20 mouse cellular contexts compared by ENCODE assay signal in the genomic region with DNA sequence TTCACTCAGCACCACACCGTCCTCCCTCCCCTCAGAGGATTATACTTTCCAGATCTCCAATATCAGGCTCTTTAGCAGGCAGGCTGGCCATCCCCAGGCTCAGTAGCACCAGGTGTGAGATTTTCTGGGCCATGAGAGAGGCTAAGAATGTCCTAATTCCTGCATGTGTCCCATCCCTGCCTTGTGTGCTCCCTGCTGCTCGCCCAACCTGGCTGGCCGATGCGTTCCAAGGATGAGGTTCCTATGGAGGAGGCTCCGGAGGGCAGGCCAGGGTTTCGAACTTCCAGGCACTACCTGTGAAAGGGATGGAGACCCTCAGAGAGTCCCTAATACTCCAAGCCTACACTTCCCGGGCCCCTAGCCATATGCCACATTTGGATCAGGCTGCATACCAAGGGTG. TPM values are rescaled to one million over a fixed set of nuclear protein-coding genes. Genes with fewer than 3 reads are reported as not detected.
A peak's percentile ranks its signal among the peaks of the same experiment; 100 is the strongest.
DNase-seq lines count a peak whose midpoint lies in the region; ATAC-seq and TF ChIP-seq lines count a peak whose summit lies in the region.
"Had no signal": no experiment of that assay in that cellular context is flagged by ENCODE, and none has a peak within 500 bp of the region (broad histone marks: within the 10 kb centered on the region; RNA-seq: fewer than 3 reads in every experiment).

No protein-coding gene starts in this region.

- no peak overlapping the region for H3K4me3 ChIP-seq in hindbrain, embryonic 12.5 days
- H3K4me3 ChIP-seq in hindbrain, embryonic 13.5 days = no peak overlapping the region
- no peak overlapping the region for H3K4me3 ChIP-seq in midbrain, embryonic 14.5 days (replicated peaks; ENCODE audit: low read depth, low read length)
- no peak overlapping the region for H3K4me3 ChIP-seq in midbrain, embryonic 13.5 days (replicated peaks)
- 0 out of 2 replicates have a peak overlapping the region, but pooled peaks have one; percentile 97 for H3K4me3 ChIP-seq in limb, embryonic 10.5 days
- H3K4me3 ChIP-seq in gastrocnemius, adult 2 months = no peak overlapping the region
- H3K4me3 ChIP-seq: erythroblast, embryonic 14.5 days; heart, embryonic 10.5 days; limb, embryonic 13.5 days; liver, embryonic 13.5 days had no signal

- no peak overlapping the region for H3K9ac ChIP-seq in hindbrain, embryonic 12.5 days
- no peak overlapping the region for H3K9ac ChIP-seq in hindbrain, embryonic 13.5 days
- 0 out of 2 replicates have a peak overlapping the region, but pooled peaks have one; percentile 10 for H3K9ac ChIP-seq in midbrain, embryonic 14.5 days (replicated peaks; ENCODE audit: low read length)
- no peak overlapping the region for H3K9ac ChIP-seq in midbrain, embryonic 13.5 days (replicated peaks)
- H3K9ac ChIP-seq: hindbrain, embryonic 14.5 days had no signal

- WGBS in hindbrain, embryonic 12.5 days = 96% methylated on average over 7 of the region's 7 CpGs
- WGBS in hindbrain, embryonic 13.5 days = 93% methylated on average over 7 of the region's 7 CpGs
- 93% methylated on average over 7 of the region's 7 CpGs for WGBS in midbrain, embryonic 14.5 days
- 94% methylated on average over 7 of the region's 7 CpGs for WGBS in midbrain, embryonic 13.5 days
- 93% methylated on average over 7 of the region's 7 CpGs for WGBS in limb, embryonic 10.5 days

- intact Hi-C loops in gastrocnemius, adult 2 months (cut with DNase I) = loop anchor here (2.0 to 5.0 kb wide), 2 partner anchors 23 to 79 kb away; no protein-coding TSS in a partner anchor

- H3K4me1 ChIP-seq in hindbrain, embryonic 12.5 days = peaks cover 17% of the 10 kb centered on the region
- peaks cover 29% of the 10 kb centered on the region for H3K4me1 ChIP-seq in hindbrain, embryonic 13.5 days (replicated peaks)
- H3K4me1 ChIP-seq in midbrain, embryonic 14.5 days (ENCODE audit: control insufficient read depth, insufficient read depth, low read length) = peaks cover 18% of the 10 kb centered on the region
- peaks cover 36% of the 10 kb centered on the region for H3K4me1 ChIP-seq in midbrain, embryonic 13.5 days (replicated peaks)
- H3K4me1 ChIP-seq in limb, embryonic 10.5 days = peaks cover 34% of the 10 kb centered on the region

- no peaks in the 10 kb centered on the region for H3K27me3 ChIP-seq in hindbrain, embryonic 12.5 days
- no peaks in the 10 kb centered on the region for H3K27me3 ChIP-seq in hindbrain, embryonic 13.5 days
- no peaks in the 10 kb centered on the region for H3K27me3 ChIP-seq in midbrain, embryonic 14.5 days (ENCODE audit: control insufficient read depth, insufficient read depth, low read length)
- no peaks in the 10 kb centered on the region for H3K27me3 ChIP-seq in midbrain, embryonic 13.5 days
- H3K27me3 ChIP-seq in limb, embryonic 10.5 days (ENCODE audit: low read depth, poor library complexity, severe bottlenecking) = no peaks in the 10 kb centered on the region
- H3K27me3 ChIP-seq: limb, embryonic 13.5 days; liver, embryonic 13.5 days had no signal

- peaks cover 50% of the 10 kb centered on the region for H3K36me3 ChIP-seq in hindbrain, embryonic 12.5 days
- peaks cover 56% of the 10 kb centered on the region for H3K36me3 ChIP-seq in hindbrain, embryonic 13.5 days
- peaks cover 52% of the 10 kb centered on the region for H3K36me3 ChIP-seq in midbrain, embryonic 14.5 days (ENCODE audit: control insufficient read depth, insufficient read depth, low read length)
- peaks cover 52% of the 10 kb centered on the region for H3K36me3 ChIP-seq in midbrain, embryonic 13.5 days
- peaks cover 61% of the 10 kb centered on the region for H3K36me3 ChIP-seq in limb, embryonic 10.5 days

- DNase-seq in midbrain, embryonic 14.5 days = no peak
- DNase-seq in cerebellum, postnatal 10 days = peak; percentile 49 to 53
- DNase-seq in limb, embryonic 10.5 days (ENCODE audit: low spot score) = no peak
- no peak for DNase-seq in gastrocnemius, adult 2 months
- DNase-seq in embryo, embryonic 10.5 days (ENCODE audit: low spot score) = no peak
- DNase-seq: B cell, adult 2 months; heart, postnatal 14 days; kidney, adult 8-10 months; liver, embryonic 13.5 days; thymus, adult 2 months had no signal

- no peak overlapping the region for H3K4me2 ChIP-seq in hindbrain, embryonic 12.5 days (replicated peaks)
- H3K4me2 ChIP-seq in hindbrain, embryonic 13.5 days = no peak overlapping the region
- no peak overlapping the region for H3K4me2 ChIP-seq in midbrain, embryonic 14.5 days (ENCODE audit: low read length)
- no peak overlapping the region for H3K4me2 ChIP-seq in midbrain, embryonic 13.5 days (replicated peaks)
- H3K4me2 ChIP-seq: hindbrain, embryonic 14.5 days had no signal

- no peak for ATAC-seq in hindbrain, embryonic 12.5 days (ENCODE audit: low FRiP score)
- ATAC-seq in hindbrain, embryonic 13.5 days (ENCODE audit: low FRiP score) = no peak
- no peak for ATAC-seq in midbrain, embryonic 14.5 days (ENCODE audit: low FRiP score, low TSS enrichment)
- no peak for ATAC-seq in midbrain, embryonic 13.5 days
- ATAC-seq: forebrain, embryonic 14.5 days had no signal

- peak overlapping the region; percentile 1; the same call in 1 of the 2 replicates for H3K27ac ChIP-seq in hindbrain, embryonic 12.5 days
- H3K27ac ChIP-seq in hindbrain, embryonic 13.5 days = no peak overlapping the region
- H3K27ac ChIP-seq in midbrain, embryonic 14.5 days (replicated peaks; ENCODE audit: low read depth, low read length) = no peak overlapping the region
- no peak overlapping the region for H3K27ac ChIP-seq in midbrain, embryonic 13.5 days
- no peak overlapping the region for H3K27ac ChIP-seq in limb, embryonic 10.5 days
- no peak overlapping the region for H3K27ac ChIP-seq in gastrocnemius, adult 2 months
- H3K27ac ChIP-seq: hindbrain, embryonic 14.5 days; limb, embryonic 13.5 days; liver, embryonic 13.5 days had no signal

- H3K9me3 ChIP-seq in hindbrain, embryonic 12.5 days (replicated peaks) = no peaks in the 10 kb centered on the region
- no peaks in the 10 kb centered on the region for H3K9me3 ChIP-seq in hindbrain, embryonic 13.5 days
- H3K9me3 ChIP-seq in midbrain, embryonic 14.5 days (ENCODE audit: control insufficient read depth, low read length) = no peaks in the 10 kb centered on the region
- H3K9me3 ChIP-seq in midbrain, embryonic 13.5 days = no peaks in the 10 kb centered on the region
- no peaks in the 10 kb centered on the region for H3K9me3 ChIP-seq in limb, embryonic 10.5 days (replicated peaks)
- H3K9me3 ChIP-seq: heart, embryonic 10.5 days; limb, embryonic 13.5 days; liver, embryonic 13.5 days had no signal

- TF ChIP-seq CTCF in gastrocnemius, adult 2 months (IDR thresholded peaks at IDR 0.05) = no peak

RNA-seq across cellular contexts. Expression of gene Mus81, which starts 2.4 kb away (rescaled TPM):
- polyA plus RNA-seq in hindbrain, embryonic 12.5 days (2016; fragmentation: Nextera tagmentation; extraction: Ambion mirVana) = 43.3 and 45.4 TPM in 2 replicates
- 42.6 and 49.7 TPM in 2 replicates for polyA plus RNA-seq in hindbrain, embryonic 13.5 days (2015; fragmentation: Nextera tagmentation; extraction: Ambion mirVana)
- 43.4 and 49.3 TPM in 2 replicates for polyA plus RNA-seq in midbrain, embryonic 14.5 days (2014; fragmentation: Nextera tagmentation; extraction: Ambion mirVana)
- 52.1 and 53.2 TPM in 2 replicates for polyA plus RNA-seq in midbrain, embryonic 13.5 days (2015; fragmentation: Nextera tagmentation; extraction: Ambion mirVana)
- polyA plus RNA-seq in limb, embryonic 10.5 days (2016; fragmentation: Nextera tagmentation; extraction: Ambion mirVana) = 38.2 and 40.4 TPM in 2 replicates
- 10 to 100 TPM; 20.1 to 23.3 TPM for total RNA-seq in gastrocnemius, adult 2 months (2021)

RNA-seq across cellular contexts. Expression of gene Cfl1, which starts 4.4 kb away (rescaled TPM):
- polyA plus RNA-seq in hindbrain, embryonic 12.5 days (2016; fragmentation: Nextera tagmentation; extraction: Ambion mirVana) = 3,169 and 3,299 TPM in 2 replicates
- polyA plus RNA-seq in hindbrain, embryonic 13.5 days (2015; fragmentation: Nextera tagmentation; extraction: Ambion mirVana) = 3,676 and 3,692 TPM in 2 replicates
- 4,021 and 4,124 TPM in 2 replicates for polyA plus RNA-seq in midbrain, embryonic 14.5 days (2014; fragmentation: Nextera tagmentation; extraction: Ambion mirVana)
- 3,599 and 3,660 TPM in 2 replicates for polyA plus RNA-seq in midbrain, embryonic 13.5 days (2015; fragmentation: Nextera tagmentation; extraction: Ambion mirVana)
- 3,106 and 3,128 TPM in 2 replicates for polyA plus RNA-seq in limb, embryonic 10.5 days (2016; fragmentation: Nextera tagmentation; extraction: Ambion mirVana)
- 10 to 100 TPM; 52.8 to 72.0 TPM for total RNA-seq in gastrocnemius, adult 2 months (2021)

RNA-seq across cellular contexts. Expression of gene Efemp2, which starts 12.1 kb away (rescaled TPM):
- polyA plus RNA-seq in hindbrain, embryonic 12.5 days (2016; fragmentation: Nextera tagmentation; extraction: Ambion mirVana) = 75.3 and 81.0 TPM in 2 replicates
- polyA plus RNA-seq in hindbrain, embryonic 13.5 days (2015; fragmentation: Nextera tagmentation; extraction: Ambion mirVana) = 45.6 and 48.7 TPM in 2 replicates
- 18.0 and 28.7 TPM in 2 replicates for polyA plus RNA-seq in midbrain, embryonic 14.5 days (2014; fragmentation: Nextera tagmentation; extraction: Ambion mirVana)
- polyA plus RNA-seq in midbrain, embryonic 13.5 days (2015; fragmentation: Nextera tagmentation; extraction: Ambion mirVana) = 31.8 and 33.4 TPM in 2 replicates
- 85.6 and 99.7 TPM in 2 replicates for polyA plus RNA-seq in limb, embryonic 10.5 days (2016; fragmentation: Nextera tagmentation; extraction: Ambion mirVana)
- 1 to 10 TPM; 3.4 to 6.6 TPM for total RNA-seq in gastrocnemius, adult 2 months (2021)

RNA-seq across cellular contexts. Expression of gene Ctsw, which starts 17.5 kb away (rescaled TPM):
- 3.7 and 4.3 TPM in 2 replicates for polyA plus RNA-seq in hindbrain, embryonic 12.5 days (2016; fragmentation: Nextera tagmentation; extraction: Ambion mirVana)
- 5.0 and 5.8 TPM in 2 replicates for polyA plus RNA-seq in hindbrain, embryonic 13.5 days (2015; fragmentation: Nextera tagmentation; extraction: Ambion mirVana)
- polyA plus RNA-seq in midbrain, embryonic 14.5 days (2014; fragmentation: Nextera tagmentation; extraction: Ambion mirVana) = 4.3 and 4.9 TPM in 2 replicates
- 5.2 and 5.7 TPM in 2 replicates for polyA plus RNA-seq in midbrain, embryonic 13.5 days (2015; fragmentation: Nextera tagmentation; extraction: Ambion mirVana)
- 1.6 and 1.9 TPM in 2 replicates for polyA plus RNA-seq in limb, embryonic 10.5 days (2016; fragmentation: Nextera tagmentation; extraction: Ambion mirVana)
- total RNA-seq in gastrocnemius, adult 2 months (2021) = not detected
- total RNA-seq: gastrocnemius, postnatal 36 days had no signal
- polyA plus RNA-seq: erythroblast, embryonic 14.5 days had no signal

RNA-seq across cellular contexts. Expression of gene 1700020D05Rik, which starts 17.8 kb away (rescaled TPM):
- polyA plus RNA-seq in hindbrain, embryonic 12.5 days (2016; fragmentation: Nextera tagmentation; extraction: Ambion mirVana) = 0.23 and 0.56 TPM in 2 replicates
- polyA plus RNA-seq in hindbrain, embryonic 13.5 days (2015; fragmentation: Nextera tagmentation; extraction: Ambion mirVana) = 0.58 TPM in 1 of 2 replicates, not detected in the other
- 0.36 TPM in 2 replicates for polyA plus RNA-seq in midbrain, embryonic 14.5 days (2014; fragmentation: Nextera tagmentation; extraction: Ambion mirVana)
- 0.26 and 0.27 TPM in 2 replicates for polyA plus RNA-seq in midbrain, embryonic 13.5 days (2015; fragmentation: Nextera tagmentation; extraction: Ambion mirVana)
- polyA plus RNA-seq in limb, embryonic 10.5 days (2016; fragmentation: Nextera tagmentation; extraction: Ambion mirVana) = not detected in 2 replicates
- total RNA-seq in gastrocnemius, adult 2 months (2021) = 1 to 10 TPM in 1 of 2 experiments, under 1 TPM in 1; 0.92 to 1.6 TPM
- polyA plus RNA-seq: forebrain, embryonic 14.5 days; intestine, embryonic 14.5 days; limb, embryonic 13.5 days had no signal

Comparison
In these comparisons a context has a peak if more than half of its experiments do, and no peak if none do; other contexts are left out.
1. DNase-seq: peak in cerebellum, postnatal 10 days (2 of 2); none in midbrain, embryonic 14.5 days (single experiment), limb, embryonic 10.5 days (single experiment), gastrocnemius, adult 2 months (single experiment) and embryo, embryonic 10.5 days (single experiment).